Mouse (Mus musculus): ENCODE results near the gene Ripk4.

GRCm38 (mm10) chr16:97697769-97698168 is 65.8 kb downstream of the Ripk4 start:
- TF ChIP-seq FLI1 (IDR thresholded peaks at IDR 0.05; ENCODE audit: low read length) = no peak
- TF ChIP-seq GATA1 (IDR thresholded peaks at IDR 0.05; ENCODE audit: borderline replicate concordance, low read length) = no peak

All from megakaryocyte, embryonic 14.5 days (primary cell).